ENCODE assay signal across 8 mouse cellular contexts in genomic region chr9:96649924-96650323, GRCm38 (mm10). TPM values are rescaled to one million over a fixed set of nuclear protein-coding genes. Genes with fewer than 3 reads are reported as not detected.
DNase-seq lines count a peak whose midpoint lies in the region; ATAC-seq lines count a peak whose summit lies in the region.
"Had no signal": no experiment of that assay in that cellular context is flagged by ENCODE, and none has a peak within 500 bp of the region (broad histone marks: within the 10 kb centered on the region; RNA-seq: fewer than 3 reads in every experiment).

No protein-coding gene starts in this region.

- ATAC-seq in CD4-positive, CD25-positive, alpha-beta regulatory T cell, adult 4 months, result peak; percentile 74
- ATAC-seq in liver, embryonic 12.5 days, result no peak

- DNase-seq in B cell, adult 2 months, result peak; percentile 52 to 64
- peak; percentile 54 to 55 for DNase-seq in cerebellum, postnatal 14 days
- DNase-seq in left cerebral cortex, adult 9 months (ENCODE audit: low spot score in 2 of 2), result peak; percentile 49 to 58
- DNase-seq in embryonic facial prominence, embryonic 10.5 days (ENCODE audit: low spot score), result no peak
- no peak for DNase-seq in lung, adult 18-20 months

- no peak overlapping the region for H3K27ac ChIP-seq in embryonic facial prominence, embryonic 10.5 days (replicated peaks)
- no peak overlapping the region for H3K27ac ChIP-seq in liver, embryonic 12.5 days
- H3K27ac ChIP-seq: macrophage had no signal

- 69% methylated on average over 9 of the region's 9 CpGs for WGBS in embryonic facial prominence, embryonic 10.5 days
- 44% methylated on average over 9 of the region's 9 CpGs for WGBS in liver, embryonic 12.5 days (ENCODE audit: insufficient replicate concordance)

- H3K9me3 ChIP-seq in embryonic facial prominence, embryonic 10.5 days, result no peaks in the 10 kb centered on the region
- H3K9me3 ChIP-seq in liver, embryonic 12.5 days (replicated peaks), result no peaks in the 10 kb centered on the region

- no peak overlapping the region for H3K4me3 ChIP-seq in embryonic facial prominence, embryonic 10.5 days
- H3K4me3 ChIP-seq in liver, embryonic 12.5 days, result no peak overlapping the region

- H3K4me2 ChIP-seq in liver, embryonic 12.5 days, result no peak overlapping the region

- H3K36me3 ChIP-seq in embryonic facial prominence, embryonic 10.5 days (replicated peaks), result no peaks in the 10 kb centered on the region
- H3K36me3 ChIP-seq in liver, embryonic 12.5 days, result no peaks in the 10 kb centered on the region

- H3K27me3 ChIP-seq in embryonic facial prominence, embryonic 10.5 days (replicated peaks; ENCODE audit: low read depth, poor library complexity, severe bottlenecking), result no peaks in the 10 kb centered on the region; the same call in 1 of the 2 replicates
- H3K27me3 ChIP-seq in liver, embryonic 12.5 days (replicated peaks), result peaks cover 10% of the 10 kb centered on the region; the same call in 1 of the 2 replicates

- H3K9ac ChIP-seq in liver, embryonic 12.5 days, result no peak overlapping the region

- no peaks in the 10 kb centered on the region for H3K4me1 ChIP-seq in embryonic facial prominence, embryonic 10.5 days
- H3K4me1 ChIP-seq in liver, embryonic 12.5 days, result no peaks in the 10 kb centered on the region

RNA-seq across cellular contexts. Expression of gene Rasa2, which starts 18.5 kb away (rescaled TPM):
- polyA plus RNA-seq in CD4-positive, CD25-positive, alpha-beta regulatory T cell, adult 4 months (2017; shearing (Covaris generic)), result 10 to 100 TPM; 31.2 to 43.3 TPM
- 15.3 and 15.8 TPM in 2 replicates for polyA plus RNA-seq in embryonic facial prominence, embryonic 10.5 days (2016; fragmentation: Nextera tagmentation; extraction: Ambion mirVana)
- 4.3 and 4.9 TPM in 2 replicates for polyA plus RNA-seq in liver, embryonic 12.5 days (2016; fragmentation: Nextera tagmentation; extraction: Ambion mirVana)

Comparison
In these comparisons a context has a peak if more than half of its experiments do, and no peak if none do; other contexts are left out.
1. DNase-seq: peak in B cell, adult 2 months (2 of 2), cerebellum, postnatal 14 days (2 of 2) and left cerebral cortex, adult 9 months (2 of 2); none in embryonic facial prominence, embryonic 10.5 days (single experiment) and lung, adult 18-20 months (0 of 2).